Mouse (Mus musculus): ENCODE data around the gene Gm8104. TPM values are rescaled to one million over a fixed set of nuclear protein-coding genes. Genes with fewer than 3 reads are reported as not detected.
"Not testable (repeated sequence)": the region's sequence is repeated elsewhere in the genome, so short reads cannot be mapped to it uniquely, and the experiment has no call there.

Gene Gm8104
- total RNA-seq (2021), result not detected in 2 replicates
- long read RNA-seq, result 0 reads

GRCm38 (mm10) chr14:43100301-43100700 lies at the start of gene Gm8104:
TSS of gene Gm8104 (plus strand) at chr14:43100601.
- DNase-seq, result not testable (repeated sequence)

- DNase-seq, result not testable (repeated sequence)
These were observed 42.3 kb upstream of the Gm8104 start for GRCm38 (mm10) chr14:43058063-43058462.

GRCm38 (mm10) chr14:43060179-43060578 lies 40.2 kb upstream of the Gm8104 start:
- DNase-seq, result not testable (repeated sequence)

GRCm38 (mm10) chr14:43076543-43076942 lies 23.9 kb upstream of the Gm8104 start, which contains the start of gene Gm8094:
TSS of gene Gm8094 (minus strand) at chr14:43076643.
- DNase-seq, result not testable (repeated sequence)

- DNase-seq, result not testable (repeated sequence)
These were observed 15.3 kb upstream of the Gm8104 start for GRCm38 (mm10) chr14:43084936-43085730.

- not testable (repeated sequence) for DNase-seq
These were observed 11.1 kb upstream of the Gm8104 start for GRCm38 (mm10) chr14:43089103-43089919.

- peak; percentile 2 for DNase-seq
These were observed 19.3 kb downstream of the Gm8104 start for GRCm38 (mm10) chr14:43119673-43120072.

GRCm38 (mm10) chr14:43126286-43126685 lies 25.9 kb downstream of the Gm8104 start:
- not testable (repeated sequence) for DNase-seq

Other genes with a start within 250 kb of the Gm8104 start
- gene Gm21977, start 247.1 kb upstream of the Gm8104 start, total RNA-seq (2021), result not detected in 2 replicates
- not detected in 2 replicates for gene Gm8082, start 107.0 kb upstream of the Gm8104 start, total RNA-seq (2021)
- not detected in 2 replicates for gene Gm10376, start 85.0 kb upstream of the Gm8104 start, total RNA-seq (2021)
- gene Gm8094, start 24.0 kb upstream of the Gm8104 start, total RNA-seq (2021), result not detected in 2 replicates
- not detected in 2 replicates for gene Gm7233, start 79.3 kb downstream of the Gm8104 start, total RNA-seq (2021)
- not detected in 2 replicates for gene Gm8122, start 134.7 kb downstream of the Gm8104 start, total RNA-seq (2021)
- gene Gm8126, start 158.0 kb downstream of the Gm8104 start, total RNA-seq (2021), result not detected in 2 replicates
- gene Gm9732, start 174.4 kb downstream of the Gm8104 start, total RNA-seq (2021), result not detected in 2 replicates
- gene Gm8127, start 193.2 kb downstream of the Gm8104 start, total RNA-seq (2021), result not detected in 2 replicates
- not detected in 2 replicates for gene 1700001F09Rik, start 247.2 kb downstream of the Gm8104 start, total RNA-seq (2021)

All from adrenal gland, postnatal 25 days (tissue).